Mouse (Mus musculus) CH12.LX (cell line): ENCODE results near the gene Siglec1. TPM values are rescaled to one million over a fixed set of nuclear protein-coding genes. Genes with fewer than 3 reads are reported as not detected.

Experiments used
- DNase-seq: peaks from one replicate; pipeline ENCODE4 v3.0.0-alpha.2; 2013; ENCODE audit errors: extremely low read depth
- H3K27ac ChIP-seq: 2 replicates; pipeline ENCODE4 v1.5.1; 2012; ENCODE audit warnings: low read depth, mild to moderate bottlenecking, control low read depth, moderate library complexity; ENCODE audit not compliant: insufficient read depth
- H3K27me3 ChIP-seq: replicated peaks from 2 replicates; pipeline ENCODE3; 2012; ENCODE audit warnings: inconsistent platforms
- H3K36me3 ChIP-seq, 2 experiments: replicated peaks in 1 of 2; 2 replicates each; pipeline versions ENCODE3 to v1.6.1; 2012; ENCODE audit warnings: inconsistent platforms in 1 of 2, low read length in 1 of 2, mild to moderate bottlenecking in 1 of 2, mixed read lengths in 1 of 2, moderate library complexity in 1 of 2; ENCODE audit not compliant: control insufficient read depth in 1 of 2, insufficient read depth in 1 of 2
- H3K4me1 ChIP-seq, 2 experiments: 2 replicates each; pipeline ENCODE4 v1.6.1; 2012; ENCODE audit warnings: inconsistent platforms in 1 of 2, moderate library complexity in 1 of 2; ENCODE audit not compliant: insufficient read depth in 2 of 2, control insufficient read depth in 1 of 2
- H3K4me2 ChIP-seq: 2 replicates; pipeline ENCODE4 v1.6.1; 2012; ENCODE audit warnings: low read depth, mild to moderate bottlenecking, control low read depth; ENCODE audit not compliant: poor library complexity, insufficient read depth, severe bottlenecking
- H3K4me3 ChIP-seq, 3 experiments: fragments of 150-350 bp in 1 of 3; sonication (generic) in 1 of 3; replicated peaks in 1 of 3; 2 replicates each; pipeline versions ENCODE3 to v1.5.1; 2011 to 2012; ENCODE audit warnings: low read depth in 2 of 3, low read length in 2 of 3, mild to moderate bottlenecking in 2 of 3, moderate library complexity in 2 of 3, control low read depth in 1 of 3, improper control_type of control experiment in 1 of 3, inconsistent platforms in 1 of 3, mixed read lengths in 1 of 3; ENCODE audit not compliant: poor library complexity in 1 of 3
- H3K79me2 ChIP-seq: replicated peaks from 2 replicates; pipeline ENCODE4 v1.6.1; 2012; ENCODE audit warnings: mild to moderate bottlenecking, moderate library complexity; ENCODE audit not compliant: control insufficient read depth, poor library complexity, insufficient read depth, severe bottlenecking; ENCODE audit errors: extremely low read depth
- H3K9ac ChIP-seq: 2 replicates; pipeline ENCODE4 v1.6.1; 2012; ENCODE audit warnings: low read depth, mild to moderate bottlenecking, control low read depth, moderate library complexity; ENCODE audit not compliant: insufficient read depth
- H3K9me3 ChIP-seq: replicated peaks from 2 replicates; pipeline ENCODE3; 2012; ENCODE audit warnings: low read length, inconsistent platforms, mixed read lengths
- BHLHE40 ChIP-seq: IDR thresholded peaks from 2 replicates; pipeline ENCODE4 v1.6.1; 2011; ENCODE audit warnings: mild to moderate bottlenecking, low read depth, low read length, improper control_type of control experiment
- CTCF ChIP-seq, 2 experiments: IDR thresholded peaks in 1 of 2; conservative IDR thresholded peaks in 1 of 2; 2 replicates each; pipeline ENCODE4 v1.5.1; 2011 to 2012; ENCODE audit warnings: low read depth in 2 of 2, low read length in 2 of 2, improper control_type of control experiment in 1 of 2, inconsistent platforms in 1 of 2, mild to moderate bottlenecking in 1 of 2, moderate library complexity in 1 of 2
- ELF1 ChIP-seq: IDR thresholded peaks from 2 replicates; pipeline ENCODE4 v1.6.1; 2014; ENCODE audit warnings: low read depth, mild to moderate bottlenecking, inconsistent platforms, low read length, improper control_type of control experiment
- ETS1 ChIP-seq: conservative IDR thresholded peaks from 2 replicates; pipeline ENCODE4 v1.6.1; 2012; ENCODE audit warnings: low read depth, mild to moderate bottlenecking, inconsistent platforms, low read length, improper control_type of control experiment, moderate library complexity
- GABPA ChIP-seq: IDR thresholded peaks from 2 replicates; pipeline ENCODE4 v1.6.1; 2012; ENCODE audit warnings: low read depth, low read length, improper control_type of control experiment, inconsistent platforms; ENCODE audit not compliant: insufficient replicate concordance
- HCFC1 ChIP-seq: IDR thresholded peaks from 2 replicates; pipeline ENCODE4 v1.6.1; 2012; ENCODE audit warnings: low read depth, mild to moderate bottlenecking, inconsistent platforms, low read length, improper control_type of control experiment
- IRF4 ChIP-seq: IDR thresholded peaks from 2 replicates; pipeline ENCODE4 v1.6.1; 2014; ENCODE audit warnings: low read depth, mild to moderate bottlenecking, inconsistent platforms, low read length, improper control_type of control experiment
- JUN ChIP-seq: IDR thresholded peaks from 2 replicates; pipeline ENCODE4 v1.6.1; 2011; ENCODE audit warnings: low read depth, mild to moderate bottlenecking, low read length, improper control_type of control experiment, moderate library complexity; ENCODE audit not compliant: insufficient read depth
- KAT2A ChIP-seq: IDR thresholded peaks from 2 replicates; pipeline ENCODE4 v1.6.1; 2012; ENCODE audit warnings: low read length, improper control_type of control experiment, inconsistent platforms; ENCODE audit not compliant: insufficient replicate concordance
- MAZ ChIP-seq: IDR thresholded peaks from 2 replicates; pipeline ENCODE4 v1.6.1; 2012; ENCODE audit warnings: low read depth, mild to moderate bottlenecking, inconsistent platforms, low read length, improper control_type of control experiment, moderate library complexity
- MEF2A ChIP-seq: IDR thresholded peaks from 2 replicates; pipeline ENCODE4 v1.6.1; 2014; ENCODE audit warnings: low read depth, mild to moderate bottlenecking, inconsistent platforms, low read length, improper control_type of control experiment, borderline replicate concordance
- MXI1 ChIP-seq: IDR thresholded peaks from 2 replicates; pipeline ENCODE4 v1.6.1; 2011; ENCODE audit warnings: mild to moderate bottlenecking, low read depth, low read length, improper control_type of control experiment
- PAX5 ChIP-seq: IDR thresholded peaks from 2 replicates; pipeline ENCODE4 v1.6.1; 2012; ENCODE audit warnings: low read length, inconsistent platforms, mixed read lengths
- POLR2A ChIP-seq: IDR thresholded peaks from 2 replicates; pipeline ENCODE4 v1.6.1; 2011; ENCODE audit warnings: low read depth, mild to moderate bottlenecking, improper control_type of control experiment, low read length
- SIN3A ChIP-seq: IDR thresholded peaks from 2 replicates; pipeline ENCODE4 v1.6.1; 2012; ENCODE audit warnings: low read length, improper control_type of control experiment, inconsistent platforms
- SMC3 ChIP-seq: IDR thresholded peaks from 2 replicates; pipeline ENCODE4 v1.6.1; 2011; ENCODE audit warnings: low read depth, low read length, improper control_type of control experiment
- TBP ChIP-seq: conservative IDR thresholded peaks from 2 replicates; pipeline ENCODE4 v1.6.1; 2011; ENCODE audit warnings: low read depth, low read length, improper control_type of control experiment
- TCF12 ChIP-seq: IDR thresholded peaks from 2 replicates; pipeline ENCODE4 v1.6.1; 2014; ENCODE audit warnings: low read depth, mild to moderate bottlenecking, inconsistent platforms, low read length, improper control_type of control experiment
- USF1 ChIP-seq: IDR thresholded peaks from 2 replicates; pipeline ENCODE4 v1.6.1; 2014; ENCODE audit warnings: low read depth, mild to moderate bottlenecking, inconsistent platforms, low read length, improper control_type of control experiment
- ZMIZ1 ChIP-seq: IDR thresholded peaks from 2 replicates; pipeline ENCODE4 v1.6.1; 2012; ENCODE audit warnings: low read depth, mild to moderate bottlenecking, inconsistent platforms, low read length, improper control_type of control experiment
- dilution Hi-C: fragments of 300-500 bp; cut with MboI; formaldehyde crosslinking; loops from 2 replicates; pipeline ENCODE4 v1.14.3; 2020; ENCODE audit warnings: low sequenced_read_pairs; ENCODE audit not compliant: extremely low pct_unique_long_range_greater_than_20kb, extremely low pct_ligation_motif_present
- in situ Hi-C: fragments of 300-500 bp; cut with MboI; formaldehyde crosslinking; loops from 3 replicates; pipeline ENCODE4 v1.14.3; 2019; ENCODE audit warnings: low sequenced_read_pairs, low pct_ligation_motif_present, low pct_unique_long_range_greater_than_20kb, mixed read lengths
- polyA plus RNA-seq: library from polyadenylated mRNA; unstranded; fragments of >175 nt; gene quantifications from 2 replicates; pipeline ENCODE4 v1.2.1, GENCODE M21; 2012; ENCODE audit warnings: low read depth; ENCODE audit not compliant: insufficient read length
- total RNA-seq, 2 experiments: library from RNA; depleted of rRNA; stranded (reverse); fragments of 300-350 nt in 1 of 2; fragments of >200 nt in 1 of 2; gene quantifications; 2 replicates each; pipeline ENCODE4 v1.2.3; 2012 to 2014

The Siglec1 gene
- total and polyA plus RNA-seq, 3 experiments, result not detected

DNA sequence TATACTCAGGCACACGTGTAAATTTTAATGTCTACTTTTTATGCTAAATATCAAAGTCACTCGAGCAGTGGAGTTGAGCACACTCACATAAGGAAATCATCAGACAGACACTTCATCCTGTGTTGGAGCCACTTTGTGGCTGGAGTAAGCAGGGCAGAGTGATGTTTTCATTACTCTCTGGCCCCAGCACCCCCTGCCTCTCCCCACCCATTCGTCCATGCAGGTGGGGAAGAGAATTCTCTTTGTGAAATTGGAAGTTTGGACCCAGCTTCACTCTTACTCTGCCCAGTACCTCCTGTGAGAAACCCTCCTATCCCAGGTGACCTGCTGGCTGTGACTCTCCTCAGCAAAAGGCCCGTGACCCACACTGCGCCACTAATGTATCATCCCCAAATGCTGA is 47.9 kb downstream of the Siglec1 start:
- TF ChIP-seq MAZ, result no peak
- no peak for TF ChIP-seq SMC3
- no peak for TF ChIP-seq CTCF (conservative IDR thresholded peaks at IDR 0.05 in 1 of 2, IDR thresholded peaks at IDR 0.05 in 1 of 2; ENCODE audit: low read depth in 2 of 2, low read length in 2 of 2)
- TF ChIP-seq MXI1, result no peak
- no peak for TF ChIP-seq GABPA
- TF ChIP-seq ELF1, result no peak
- no peak for TF ChIP-seq KAT2A
- TF ChIP-seq TBP, result no peak
- no peak for TF ChIP-seq IRF4
- no peak for TF ChIP-seq PAX5
- no peak for TF ChIP-seq ETS1
- no peak for TF ChIP-seq ZMIZ1
- no peak for TF ChIP-seq SIN3A
- no peak for TF ChIP-seq USF1
- no peak for TF ChIP-seq JUN
- no peak for TF ChIP-seq MEF2A
- H3K4me3 ChIP-seq, result no peak overlapping the region
- DNase-seq, result no peak
- no peak overlapping the region for H3K27ac ChIP-seq
- H3K4me1 ChIP-seq, result peaks cover 4 to 9% of the 10 kb centered on the region in 2 experiments
- H3K9ac ChIP-seq, result no peak overlapping the region
- H3K9me3 ChIP-seq, result no peaks in the 10 kb centered on the region
- H3K4me2 ChIP-seq, result no peak overlapping the region
- peaks cover 6% of the 10 kb centered on the region for H3K27me3 ChIP-seq
- H3K79me2 ChIP-seq, result no peaks in the 10 kb centered on the region
- dilution Hi-C loops, result no loop called here
- no peaks in the 10 kb centered on the region for H3K36me3 ChIP-seq
- in situ Hi-C loops, result no loop called here

DNA sequence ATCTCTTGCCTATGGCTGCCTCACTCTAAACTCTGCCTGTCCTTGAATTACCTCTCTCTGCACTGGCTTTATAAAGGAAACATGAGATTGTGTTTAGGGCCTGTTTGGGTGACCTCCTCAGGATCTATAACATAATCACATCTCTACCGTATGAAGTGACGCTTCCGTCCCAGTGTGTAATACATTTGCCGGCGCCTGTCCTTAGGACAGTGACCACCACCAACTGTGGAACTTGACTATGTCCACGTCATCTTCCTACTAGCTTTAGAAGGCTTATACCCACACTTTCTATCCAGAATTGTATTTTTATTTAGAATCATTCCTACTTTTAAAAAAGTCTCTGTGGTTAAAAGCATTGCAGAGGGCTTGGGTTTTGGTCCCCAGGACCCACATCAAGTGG is 48.4 kb downstream of the Siglec1 start:
- in situ Hi-C loops (no loop called here), dilution Hi-C loops (no loop called here)
- Histone ChIP-seq H3K4me3 (no peak overlapping the region), H3K4me2 (no peak overlapping the region), H3K79me2 (no peaks in the 10 kb centered on the region), H3K9me3 (no peaks in the 10 kb centered on the region), H3K27ac (no peak overlapping the region), H3K27me3 (peaks cover 6% of the 10 kb centered on the region), H3K9ac (no peak overlapping the region), H3K36me3 (no peaks in the 10 kb centered on the region), H3K4me1 (peaks cover 4 to 9% of the 10 kb centered on the region in 2 experiments)
- TF ChIP-seq TCF12 (no peak), POLR2A (no peak), BHLHE40 (no peak), HCFC1 (no peak)
- DNase-seq, result no peak
